Mouse (Mus musculus): ENCODE data around the gene Msl3. TPM values are rescaled to one million over a fixed set of nuclear protein-coding genes. Genes with fewer than 3 reads are reported as not detected.
"Not testable (repeated sequence)": the region's sequence is repeated elsewhere in the genome, so short reads cannot be mapped to it uniquely, and the experiment has no call there.

The Msl3 gene
- 33.6 to 63.7 TPM (median 41.4 TPM) in 3 replicates for total RNA-seq (2017)

- ATAC-seq (replicated peaks; ENCODE audit: insufficient number of reproducible peaks, low FRiP score, low TSS enrichment, poor library complexity, severe bottlenecking): peak; percentile 41; the same call in 1 of the 2 replicates
Observed at GRCm38 (mm10) chrX:168673525-168674406, at the start of gene Msl3. Gene Msl3, minus strand, starts transcription at chrX:168673898.

- no peak for ATAC-seq (replicated peaks; ENCODE audit: insufficient number of reproducible peaks, low FRiP score, low TSS enrichment, poor library complexity, severe bottlenecking)
Observed at GRCm38 (mm10) chrX:168717969-168718368, 44.3 kb upstream of the Msl3 start.

- ATAC-seq (replicated peaks; ENCODE audit: insufficient number of reproducible peaks, low FRiP score, low TSS enrichment, poor library complexity, severe bottlenecking): 0 out of 2 replicates have a peak, but pooled peaks have one; percentile 9
Observed at GRCm38 (mm10) chrX:168674407-168674962, 787 bp upstream of the Msl3 start.

- peak; percentile 83 for ATAC-seq (replicated peaks; ENCODE audit: insufficient number of reproducible peaks, low FRiP score, low TSS enrichment, poor library complexity, severe bottlenecking)
Observed at GRCm38 (mm10) chrX:168672913-168673524, 679 bp downstream of the Msl3 start.

GRCm38 (mm10) chrX:168672425-168672824 lies 1.3 kb downstream of the Msl3 start:
- peak; percentile 91 for ATAC-seq (replicated peaks; ENCODE audit: insufficient number of reproducible peaks, low FRiP score, low TSS enrichment, poor library complexity, severe bottlenecking)

GRCm38 (mm10) chrX:168663982-168664689 lies 9.6 kb downstream of the Msl3 start:
- no peak for ATAC-seq (replicated peaks; ENCODE audit: insufficient number of reproducible peaks, low FRiP score, low TSS enrichment, poor library complexity, severe bottlenecking)

- no peak for ATAC-seq (replicated peaks; ENCODE audit: insufficient number of reproducible peaks, low FRiP score, low TSS enrichment, poor library complexity, severe bottlenecking)
Observed at GRCm38 (mm10) chrX:168660236-168660635, 13.5 kb downstream of the Msl3 start.

GRCm38 (mm10) chrX:168659803-168660202 lies 13.9 kb downstream of the Msl3 start:
- not testable (repeated sequence) for ATAC-seq (replicated peaks; ENCODE audit: insufficient number of reproducible peaks, low FRiP score, low TSS enrichment, poor library complexity, severe bottlenecking)

- no peak for ATAC-seq (replicated peaks; ENCODE audit: insufficient number of reproducible peaks, low FRiP score, low TSS enrichment, poor library complexity, severe bottlenecking)
Observed at GRCm38 (mm10) chrX:168659275-168659674, 14.4 kb downstream of the Msl3 start.

- ATAC-seq (replicated peaks; ENCODE audit: insufficient number of reproducible peaks, low FRiP score, low TSS enrichment, poor library complexity, severe bottlenecking): no peak
Observed at GRCm38 (mm10) chrX:168657795-168658194, 15.9 kb downstream of the Msl3 start.

- no peak for ATAC-seq (replicated peaks; ENCODE audit: insufficient number of reproducible peaks, low FRiP score, low TSS enrichment, poor library complexity, severe bottlenecking)
Observed at GRCm38 (mm10) chrX:168649336-168649735, 24.4 kb downstream of the Msl3 start.

GRCm38 (mm10) chrX:168647746-168648145 lies 26.0 kb downstream of the Msl3 start:
- ATAC-seq (replicated peaks; ENCODE audit: insufficient number of reproducible peaks, low FRiP score, low TSS enrichment, poor library complexity, severe bottlenecking): no peak

- no peak for ATAC-seq (replicated peaks; ENCODE audit: insufficient number of reproducible peaks, low FRiP score, low TSS enrichment, poor library complexity, severe bottlenecking)
Observed at GRCm38 (mm10) chrX:168643451-168643850, 30.2 kb downstream of the Msl3 start.

GRCm38 (mm10) chrX:168639556-168640356 lies 33.9 kb downstream of the Msl3 start:
- peak; percentile 53; the same call in 1 of the 2 replicates for ATAC-seq (replicated peaks; ENCODE audit: insufficient number of reproducible peaks, low FRiP score, low TSS enrichment, poor library complexity, severe bottlenecking)

Other genes with a start within 250 kb of the Msl3 start
- not detected in 3 replicates for gene Frmpd4, start 96.7 kb downstream of the Msl3 start, total RNA-seq (2017)
- 1.7 to 3.3 TPM (median 2.2 TPM) in 3 replicates for gene Arhgap6, start 121.2 kb upstream of the Msl3 start, total RNA-seq (2017)

All from monocyte, adult 5-6 weeks (primary cell).